Mouse (Mus musculus) embryonic facial prominence, embryonic 12.5 days (tissue): ENCODE measurements around the gene Elovl5. TPM values are rescaled to one million over a fixed set of nuclear protein-coding genes. Genes with fewer than 3 reads are reported as not detected.

Experiments used
- ATAC-seq: fragments of 200-750 bp; cut with Nextera tagmentation; 2 replicates; pipeline ENCODE4 v1.8.0; 2017; ENCODE audit not compliant: insufficient number of reproducible peaks, insufficient read depth, low FRiP score, low TSS enrichment
- H3K27ac ChIP-seq: fragments of 300-500 bp; sonication (generic); 2 replicates; pipeline ENCODE4 v1.5.1; 2016; ENCODE audit warnings: mild to moderate bottlenecking
- H3K27me3 ChIP-seq: fragments of 300-500 bp; sonication (generic); 2 replicates; pipeline ENCODE4 v1.6.1; 2016; ENCODE audit warnings: mild to moderate bottlenecking, moderate library complexity
- H3K36me3 ChIP-seq: fragments of 300-500 bp; sonication (generic); 2 replicates; pipeline ENCODE4 v1.6.1; 2016; ENCODE audit warnings: mild to moderate bottlenecking
- H3K4me1 ChIP-seq: fragments of 300-500 bp; sonication (generic); 2 replicates; pipeline ENCODE4 v1.6.1; 2016
- H3K4me2 ChIP-seq: fragments of 300-500 bp; sonication (generic); replicated peaks from 2 replicates; pipeline ENCODE4 v1.6.1; 2016; ENCODE audit warnings: mild to moderate bottlenecking, moderate library complexity
- H3K4me3 ChIP-seq: fragments of 300-500 bp; sonication (generic); 2 replicates; pipeline ENCODE4 v1.5.1; 2016; ENCODE audit warnings: mild to moderate bottlenecking
- H3K9ac ChIP-seq: fragments of 300-500 bp; sonication (generic); 2 replicates; pipeline ENCODE4 v1.6.1; 2016; ENCODE audit warnings: mild to moderate bottlenecking, moderate library complexity
- H3K9me3 ChIP-seq: fragments of 300-500 bp; sonication (generic); 2 replicates; pipeline ENCODE4 v1.6.1; 2016; ENCODE audit warnings: mild to moderate bottlenecking, moderate library complexity
- WGBS: fragments of 180-500 bp; shearing (Covaris S2); methylation state at CpG from one replicate; pipeline ENCODE4 v1.1.7; 2016; 5-methylcytosine and 5-hydroxymethylcytosine counted together
- polyA plus RNA-seq: library from polyadenylated mRNA; unstranded; fragments of >200 nt; fragmentation: Nextera tagmentation; extraction: Ambion mirVana; gene quantifications from 2 replicates; pipeline ENCODE4 v1.2.1, GENCODE M21; 2016

The Elovl5 gene
- polyA plus RNA-seq, 1 experiment from 2014 or later: 74.7 TPM

DNA sequence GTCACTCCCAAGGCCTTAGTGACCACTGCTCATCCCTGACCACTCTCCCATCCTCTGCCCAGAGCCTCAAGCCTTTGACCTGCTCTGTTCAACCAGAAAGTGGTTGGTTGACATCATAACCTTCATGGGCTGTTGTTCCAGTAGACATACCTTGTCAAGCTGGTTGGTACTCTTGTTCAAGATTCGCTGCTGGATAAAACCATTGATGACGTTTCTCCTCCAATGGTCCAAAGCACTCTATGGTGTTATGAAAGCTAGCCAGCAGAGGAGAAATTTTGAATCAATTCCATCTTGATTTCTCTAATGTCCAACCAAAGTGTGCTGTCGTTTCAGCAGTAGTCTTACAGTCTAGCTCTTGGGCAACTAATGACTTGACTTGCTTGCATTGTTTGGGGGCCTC lies 27.0 kb downstream of the Elovl5 start:
- Histone ChIP-seq H3K4me2 (no peak overlapping the region), H3K4me1 (peaks cover 28% of the 10 kb centered on the region), H3K4me3 (no peak overlapping the region), H3K36me3 (no peaks in the 10 kb centered on the region), H3K27me3 (no peaks in the 10 kb centered on the region), H3K9me3 (no peaks in the 10 kb centered on the region), H3K27ac (no peak overlapping the region), H3K9ac (no peak overlapping the region)
- 93% methylated on average over 3 of the region's 3 CpGs for WGBS
- no peak for ATAC-seq

DNA sequence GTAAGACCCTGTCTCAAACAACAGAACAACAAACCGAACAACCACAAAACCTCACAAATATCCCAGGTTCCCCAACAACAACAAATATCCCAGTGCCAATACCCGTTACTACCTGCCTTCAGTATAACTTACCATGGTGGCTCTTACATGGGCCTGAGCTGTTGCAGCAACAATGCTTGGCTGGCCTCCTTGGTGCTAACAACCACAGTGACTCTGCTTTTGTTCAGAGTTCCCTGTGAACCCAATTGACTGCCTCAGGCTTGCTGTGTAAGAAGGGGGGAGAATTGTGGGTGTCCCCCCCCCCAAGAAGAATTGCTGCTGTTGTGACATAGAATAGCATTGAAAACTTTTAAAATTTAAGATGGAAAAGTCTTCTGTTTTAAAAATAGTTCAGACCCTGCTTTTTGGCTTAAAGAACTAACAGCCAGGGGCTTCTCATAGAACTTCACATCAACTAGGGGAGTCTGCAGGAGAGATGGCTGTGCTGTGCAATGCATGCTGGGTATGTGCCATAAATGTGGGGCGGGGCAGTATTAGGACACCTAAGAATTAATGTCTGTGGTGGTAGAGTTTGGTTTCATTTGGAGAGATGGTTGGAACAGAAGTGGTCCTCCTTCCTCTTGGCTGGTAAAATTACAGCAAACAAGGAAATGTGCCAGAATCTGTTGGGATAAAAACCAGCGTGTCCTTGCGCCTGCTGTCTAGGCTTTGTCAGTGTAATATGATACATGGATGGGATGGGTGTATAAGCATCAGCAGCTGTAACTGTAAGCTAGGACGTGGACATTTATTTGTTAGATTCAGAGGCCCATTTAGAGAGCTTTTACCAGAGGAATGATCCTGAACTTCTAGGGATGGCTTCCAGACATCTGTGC lies 28.9 kb downstream of the Elovl5 start:
- H3K27me3 ChIP-seq: no peaks in the 10 kb centered on the region
- peaks cover 26% of the 10 kb centered on the region for H3K4me1 ChIP-seq
- H3K4me3 ChIP-seq: no peak overlapping the region
- WGBS: 66% methylated on average over 6 of the region's 6 CpGs
- H3K36me3 ChIP-seq: no peaks in the 10 kb centered on the region
- no peaks in the 10 kb centered on the region for H3K9me3 ChIP-seq
- ATAC-seq: no peak
- no peak overlapping the region for H3K9ac ChIP-seq
- no peak overlapping the region for H3K4me2 ChIP-seq
- H3K27ac ChIP-seq: no peak overlapping the region

DNA sequence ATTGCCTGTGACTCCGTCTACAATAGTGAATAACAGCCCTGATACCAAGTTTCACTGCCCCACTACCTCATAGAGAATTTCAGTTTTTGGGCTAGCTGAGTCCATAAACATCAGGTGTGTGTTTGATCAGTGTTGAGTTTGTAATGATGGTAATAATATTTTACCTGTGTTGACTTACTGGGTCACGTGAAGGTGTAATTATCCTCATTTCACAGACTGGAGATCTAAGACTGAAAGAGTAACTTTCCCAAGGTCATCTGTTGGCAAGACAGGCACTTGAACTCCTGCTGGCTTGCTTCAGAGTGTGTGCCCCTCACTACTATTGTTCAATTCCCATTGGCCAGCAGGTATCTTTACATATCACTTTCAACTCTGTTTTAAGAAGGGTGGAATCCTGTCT lies 31.1 kb downstream of the Elovl5 start:
- no peak for ATAC-seq
- H3K9ac ChIP-seq: no peak overlapping the region
- H3K36me3 ChIP-seq: no peaks in the 10 kb centered on the region
- H3K4me1 ChIP-seq: peaks cover 32% of the 10 kb centered on the region
- H3K27me3 ChIP-seq: no peaks in the 10 kb centered on the region
- no peak overlapping the region for H3K4me3 ChIP-seq
- H3K27ac ChIP-seq: no peak overlapping the region
- WGBS: 82% methylated on average over 2 of the region's 2 CpGs
- no peaks in the 10 kb centered on the region for H3K9me3 ChIP-seq
- H3K4me2 ChIP-seq: no peak overlapping the region

DNA sequence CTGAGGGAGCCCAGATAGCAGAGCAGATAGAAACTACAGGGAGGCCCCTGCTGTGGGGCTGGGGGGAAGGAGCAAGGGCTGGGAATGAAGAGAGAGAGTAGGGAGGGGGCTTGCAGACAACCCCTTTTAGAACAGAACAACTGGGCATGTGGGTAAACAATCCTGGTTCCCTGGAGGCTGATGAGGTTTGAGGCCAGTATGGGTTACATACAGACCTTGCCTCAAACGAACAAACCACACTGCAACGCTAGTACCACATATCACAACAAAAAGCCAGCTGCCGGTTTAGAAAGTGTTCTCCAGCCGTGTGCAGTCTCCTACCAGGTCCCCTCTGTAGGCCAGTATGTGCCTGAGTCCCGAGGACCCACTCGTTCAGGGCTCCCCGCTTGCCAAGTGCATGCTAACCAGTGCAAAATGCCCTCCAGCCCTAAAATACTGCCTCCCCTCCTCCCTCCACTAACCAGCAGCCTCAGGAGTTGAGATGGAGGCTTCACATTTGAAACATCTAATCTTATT lies 32.6 kb downstream of the Elovl5 start:
- Histone ChIP-seq H3K4me1 (peaks cover 40% of the 10 kb centered on the region), H3K4me3 (no peak overlapping the region), H3K36me3 (no peaks in the 10 kb centered on the region), H3K9me3 (no peaks in the 10 kb centered on the region), H3K9ac (no peak overlapping the region), H3K27ac (peak overlapping the region; percentile 25; the same call in 1 of the 2 replicates), H3K4me2 (peak overlapping the region; percentile 18), H3K27me3 (no peaks in the 10 kb centered on the region)
- ATAC-seq: no peak
- 24% methylated on average over 7 of the region's 7 CpGs for WGBS

DNA sequence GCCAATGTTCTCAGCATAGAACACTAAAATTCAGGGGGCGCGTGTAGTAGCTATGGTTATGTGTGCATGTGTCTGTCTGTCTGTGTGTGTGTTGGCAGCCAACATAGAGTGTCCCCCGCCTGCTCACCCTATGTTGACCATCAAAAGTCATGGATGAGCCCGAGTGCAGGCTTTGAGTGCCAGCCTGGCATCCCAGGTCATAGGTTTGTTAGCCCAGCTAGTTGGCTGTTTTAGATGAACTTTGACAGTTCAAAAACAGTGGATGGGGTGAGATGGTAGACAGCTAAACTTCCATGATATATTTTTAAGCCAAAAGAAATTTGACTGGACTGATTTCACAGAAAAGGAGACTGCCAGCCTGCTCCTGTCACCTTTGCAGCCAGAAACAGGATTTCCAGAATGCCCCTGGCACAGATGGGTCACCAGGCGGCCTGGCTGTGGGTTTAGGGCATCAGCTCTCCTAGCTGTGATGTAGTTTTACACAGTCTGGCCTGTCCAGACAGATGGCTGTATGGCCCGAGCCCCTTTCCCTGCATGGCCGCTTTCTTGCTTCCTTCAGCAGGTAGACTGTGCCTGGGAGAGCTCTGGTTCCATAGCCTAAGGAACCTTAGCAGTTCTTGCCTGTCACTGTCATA lies 33.8 kb downstream of the Elovl5 start:
- peaks cover 44% of the 10 kb centered on the region for H3K4me1 ChIP-seq
- no peak overlapping the region for H3K27ac ChIP-seq
- no peaks in the 10 kb centered on the region for H3K36me3 ChIP-seq
- no peak overlapping the region for H3K9ac ChIP-seq
- ATAC-seq: no peak
- no peak overlapping the region for H3K4me3 ChIP-seq
- H3K4me2 ChIP-seq: no peak overlapping the region
- H3K27me3 ChIP-seq: no peaks in the 10 kb centered on the region
- 90% methylated on average over 7 of the region's 7 CpGs for WGBS
- no peaks in the 10 kb centered on the region for H3K9me3 ChIP-seq

DNA sequence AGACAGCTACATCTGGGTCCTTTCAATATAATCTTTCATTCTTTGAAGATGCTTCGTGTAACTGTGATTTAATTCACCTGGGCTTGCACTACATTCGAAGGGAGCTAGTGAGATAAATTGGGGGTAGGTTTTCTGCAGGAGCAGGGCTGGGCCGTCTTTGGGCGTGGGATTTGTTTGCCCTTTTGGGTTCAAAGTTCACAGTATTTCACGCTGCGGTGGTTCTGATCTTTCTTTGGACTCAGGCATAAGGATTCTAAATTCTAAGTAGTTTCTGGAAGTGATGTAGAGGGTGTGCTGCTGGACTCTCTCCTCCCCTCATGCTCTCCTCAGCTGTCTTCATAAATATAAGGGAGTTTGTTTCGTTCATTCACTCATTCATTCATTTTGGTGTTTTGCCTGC lies 34.8 kb downstream of the Elovl5 start:
- no peaks in the 10 kb centered on the region for H3K27me3 ChIP-seq
- H3K27ac ChIP-seq: no peak overlapping the region
- no peak overlapping the region for H3K4me2 ChIP-seq
- 70% methylated on average over 7 of the region's 7 CpGs for WGBS
- H3K9me3 ChIP-seq: no peaks in the 10 kb centered on the region
- H3K9ac ChIP-seq: no peak overlapping the region
- H3K36me3 ChIP-seq: no peaks in the 10 kb centered on the region
- H3K4me1 ChIP-seq: peaks cover 38% of the 10 kb centered on the region
- no peak overlapping the region for H3K4me3 ChIP-seq
- no peak for ATAC-seq

DNA sequence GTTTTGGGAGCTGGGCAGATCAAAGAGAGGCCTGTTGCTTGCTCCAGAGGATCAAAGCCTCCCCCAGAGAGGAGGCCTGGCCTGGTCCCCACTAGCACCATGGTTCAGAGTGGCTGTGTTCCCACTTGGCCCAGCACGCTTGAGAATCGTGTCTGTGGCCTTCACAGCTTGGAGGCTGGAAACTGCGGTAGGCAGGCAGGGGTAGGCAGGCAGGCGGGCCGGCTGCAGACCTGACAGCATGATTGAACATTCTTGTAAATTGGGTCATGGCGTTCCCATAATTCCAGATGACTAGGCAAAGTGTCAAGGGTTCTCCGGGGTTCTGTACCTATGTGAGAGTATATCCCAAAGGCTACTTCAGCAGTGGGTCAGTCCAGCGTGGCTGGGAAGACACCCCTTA lies 35.9 kb downstream of the Elovl5 start:
- Histone ChIP-seq H3K9me3 (no peaks in the 10 kb centered on the region), H3K9ac (no peak overlapping the region), H3K27ac (no peak overlapping the region), H3K36me3 (no peaks in the 10 kb centered on the region), H3K4me1 (peaks cover 38% of the 10 kb centered on the region), H3K4me2 (no peak overlapping the region), H3K4me3 (no peak overlapping the region), H3K27me3 (no peaks in the 10 kb centered on the region)
- 71% methylated on average over 8 of the region's 8 CpGs for WGBS
- no peak for ATAC-seq

DNA sequence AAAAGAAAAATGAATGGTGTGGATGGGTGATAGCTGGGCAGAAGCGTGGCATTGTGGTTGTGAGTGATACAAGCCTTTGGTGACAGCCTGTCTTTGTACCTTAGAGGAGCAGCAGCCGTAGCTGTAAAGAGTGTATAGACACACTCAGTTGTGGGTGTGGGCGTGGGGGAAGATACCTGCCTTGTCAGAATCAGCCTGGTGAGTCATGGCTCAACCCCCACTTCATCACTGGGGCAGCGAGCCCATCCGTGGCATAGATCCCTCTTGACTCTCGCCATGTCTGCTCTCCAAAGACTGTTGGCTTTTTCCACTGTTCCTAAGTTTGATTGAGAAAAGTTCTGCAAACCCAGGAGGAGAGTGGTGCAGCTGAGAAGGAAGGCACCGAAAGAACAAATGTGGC lies 37.3 kb downstream of the Elovl5 start:
- no peak for ATAC-seq
- H3K4me1 ChIP-seq: peaks cover 32% of the 10 kb centered on the region
- 88% methylated on average over 7 of the region's 7 CpGs for WGBS

DNA sequence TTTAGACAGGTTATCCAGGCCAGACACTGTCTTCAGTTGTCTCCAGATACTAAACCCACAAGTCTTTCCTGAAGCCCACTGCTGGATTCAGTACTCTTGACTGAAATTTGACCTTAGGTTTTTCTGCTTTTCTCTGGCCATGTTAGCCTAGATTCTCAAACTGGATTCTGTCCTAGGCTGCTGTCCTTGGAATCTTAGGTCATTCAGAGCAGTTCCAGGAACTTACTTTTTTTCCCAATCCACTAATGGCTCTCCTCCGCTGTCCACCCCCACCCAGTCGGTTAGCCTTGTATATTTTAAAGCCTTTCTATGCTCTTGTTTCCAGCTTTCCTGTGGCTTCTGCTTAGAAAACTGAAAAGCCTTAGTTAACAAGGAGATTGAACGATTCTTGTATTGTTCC lies 37.8 kb downstream of the Elovl5 start:
- Histone ChIP-seq H3K4me3 (no peak overlapping the region), H3K36me3 (peaks cover 7% of the 10 kb centered on the region; the same call in 1 of the 2 replicates), H3K27ac (no peak overlapping the region), H3K27me3 (no peaks in the 10 kb centered on the region), H3K4me2 (no peak overlapping the region), H3K9me3 (no peaks in the 10 kb centered on the region), H3K4me1 (peaks cover 27% of the 10 kb centered on the region), H3K9ac (no peak overlapping the region)
- 75% methylated on average over 3 of the region's 3 CpGs for WGBS
- ATAC-seq: no peak

More for the DNA sequence above, 37.3 kb downstream of the Elovl5 start:
- no peaks in the 10 kb centered on the region for H3K9me3 ChIP-seq
- no peak overlapping the region for H3K27ac ChIP-seq
- no peak overlapping the region for H3K4me2 ChIP-seq
- no peak overlapping the region for H3K9ac ChIP-seq
- H3K4me3 ChIP-seq: no peak overlapping the region
- H3K36me3 ChIP-seq: peaks cover 4% of the 10 kb centered on the region; the same call in 1 of the 2 replicates
- H3K27me3 ChIP-seq: no peaks in the 10 kb centered on the region

DNA sequence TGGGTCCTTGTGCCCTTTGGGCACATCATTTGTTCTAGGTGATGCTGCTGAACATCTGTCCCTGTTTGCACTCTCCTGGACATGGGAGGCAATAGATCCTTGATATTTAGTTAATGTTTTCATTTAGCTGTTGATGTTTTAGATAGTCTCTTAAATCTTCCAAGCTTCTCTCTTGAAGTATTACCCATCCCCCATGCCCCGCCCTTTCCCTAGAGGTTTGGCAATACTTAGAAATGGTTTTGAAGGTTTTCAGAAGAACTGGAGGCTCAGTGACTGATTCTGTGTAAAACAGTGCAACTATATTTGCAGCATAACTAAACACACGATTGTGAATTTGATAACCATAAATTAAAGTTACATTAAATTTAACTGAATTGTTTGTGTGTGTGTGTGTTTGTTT lies 38.3 kb downstream of the Elovl5 start:
- no peak overlapping the region for H3K27ac ChIP-seq
- H3K36me3 ChIP-seq: peaks cover 7% of the 10 kb centered on the region; the same call in 1 of the 2 replicates
- H3K27me3 ChIP-seq: no peaks in the 10 kb centered on the region
- peaks cover 25% of the 10 kb centered on the region for H3K4me1 ChIP-seq
- H3K9ac ChIP-seq: no peak overlapping the region
- no peak for ATAC-seq
- WGBS: 87% methylated on average over 2 of the region's 2 CpGs
- no peak overlapping the region for H3K4me2 ChIP-seq
- H3K4me3 ChIP-seq: no peak overlapping the region
- no peaks in the 10 kb centered on the region for H3K9me3 ChIP-seq

DNA sequence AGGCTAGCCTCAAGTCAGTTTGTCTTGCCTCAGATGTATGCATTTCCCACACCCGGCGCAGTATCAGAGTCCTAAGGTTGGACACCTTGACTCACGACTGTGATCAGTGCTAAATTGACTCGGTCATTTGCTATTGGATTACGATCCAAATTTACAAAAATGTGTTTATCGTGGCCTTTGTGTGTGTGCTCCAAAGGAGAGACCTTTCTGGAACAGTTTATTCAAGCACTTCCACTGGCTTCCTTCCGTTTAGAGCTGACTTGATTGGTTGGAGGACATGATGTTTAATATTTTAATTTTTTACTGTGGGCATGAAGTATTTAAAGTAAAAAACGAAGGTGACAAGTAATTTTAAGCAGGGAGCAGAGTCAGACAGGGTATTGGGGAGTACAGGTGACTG lies 38.8 kb downstream of the Elovl5 start:
- Histone ChIP-seq H3K4me3 (no peak overlapping the region), H3K36me3 (peaks cover 10% of the 10 kb centered on the region), H3K27ac (no peak overlapping the region), H3K4me2 (no peak overlapping the region), H3K27me3 (no peaks in the 10 kb centered on the region), H3K9me3 (no peaks in the 10 kb centered on the region), H3K9ac (no peak overlapping the region), H3K4me1 (peaks cover 22% of the 10 kb centered on the region)
- WGBS: 85% methylated on average over 8 of the region's 8 CpGs
- no peak for ATAC-seq

DNA sequence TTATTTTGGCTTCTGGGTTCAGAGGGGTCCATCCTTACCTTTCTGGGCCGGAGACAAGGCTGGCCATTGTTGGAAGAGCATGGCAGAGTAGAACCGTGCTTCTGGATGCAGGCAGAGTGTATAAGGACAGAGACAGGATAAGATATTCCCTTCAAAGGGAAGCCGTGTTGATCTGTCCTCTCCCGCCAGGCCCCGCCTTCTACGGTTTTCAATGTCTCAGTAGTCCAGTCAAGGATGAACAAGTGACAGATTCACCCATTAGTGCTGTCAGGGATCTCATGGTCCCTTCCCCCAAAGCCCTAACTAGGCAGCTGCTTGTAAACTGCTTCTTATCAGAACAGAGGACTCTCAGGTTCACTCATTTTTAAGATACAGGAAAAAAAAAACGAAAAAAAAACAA lies 41.2 kb downstream of the Elovl5 start:
- H3K4me1 ChIP-seq: peaks cover 14% of the 10 kb centered on the region
- 86% methylated on average over 7 of the region's 7 CpGs for WGBS

More for the DNA sequence above, 41.2 kb downstream of the Elovl5 start:
- ATAC-seq: no peak
- H3K27ac ChIP-seq: no peak overlapping the region
- H3K27me3 ChIP-seq: no peaks in the 10 kb centered on the region
- no peak overlapping the region for H3K4me2 ChIP-seq
- H3K36me3 ChIP-seq: peaks cover 15% of the 10 kb centered on the region
- H3K9ac ChIP-seq: no peak overlapping the region
- no peaks in the 10 kb centered on the region for H3K9me3 ChIP-seq
- H3K4me3 ChIP-seq: no peak overlapping the region
